Mouse (Mus musculus) forelimb bud, embryonic 11.5 days (tissue): ENCODE measurements around the gene Tmem176a.
"Not testable (repeated sequence)": the region's sequence is repeated elsewhere in the genome, so short reads cannot be mapped to it uniquely, and the experiment has no call there.

Experiments used
- DNase-seq: peaks from one replicate; pipeline ENCODE4 v3.0.0-alpha.2; 2012; ENCODE audit warnings: low read depth, low spot score

Tmem176a gene

GRCm38 (mm10) chr6:48840371-48840969 lies at the start of gene Tmem176a:
Tmem176a (plus strand) TSS chr6:48840919.
- peak; percentile 10 for DNase-seq

GRCm38 (mm10) chr6:48801897-48802296 lies 38.8 kb upstream of the Tmem176a start:
- DNase-seq, result no peak

- DNase-seq, result no peak
Observed at GRCm38 (mm10) chr6:48803406-48804051, 37.2 kb upstream of the Tmem176a start.

- DNase-seq, result no peak
Observed at GRCm38 (mm10) chr6:48804346-48804745, 36.4 kb upstream of the Tmem176a start.

GRCm38 (mm10) chr6:48806746-48807145 lies 34.0 kb upstream of the Tmem176a start:
- no peak for DNase-seq

- DNase-seq, result no peak
Observed at GRCm38 (mm10) chr6:48809494-48810219, 31.1 kb upstream of the Tmem176a start.

- DNase-seq, result no peak
Observed at GRCm38 (mm10) chr6:48815013-48815412, 25.7 kb upstream of the Tmem176a start.

GRCm38 (mm10) chr6:48817815-48818214 lies 22.9 kb upstream of the Tmem176a start:
- DNase-seq, result peak; percentile 79

GRCm38 (mm10) chr6:48821991-48822785 lies 18.5 kb upstream of the Tmem176a start:
- not testable (repeated sequence) for DNase-seq

GRCm38 (mm10) chr6:48825016-48825415 lies 15.7 kb upstream of the Tmem176a start:
- DNase-seq, result no peak

GRCm38 (mm10) chr6:48828976-48829375 lies 11.7 kb upstream of the Tmem176a start:
- DNase-seq, result no peak

GRCm38 (mm10) chr6:48829651-48830050 lies 11.1 kb upstream of the Tmem176a start:
- DNase-seq, result no peak

- DNase-seq, result no peak
Observed at GRCm38 (mm10) chr6:48830241-48830640, 10.5 kb upstream of the Tmem176a start.

GRCm38 (mm10) chr6:48831141-48831540 lies 9.6 kb upstream of the Tmem176a start:
- no peak for DNase-seq

GRCm38 (mm10) chr6:48832426-48832825 lies 8.3 kb upstream of the Tmem176a start:
- DNase-seq, result no peak

GRCm38 (mm10) chr6:48833515-48833914 lies 7.2 kb upstream of the Tmem176a start:
- DNase-seq, result no peak

- DNase-seq, result no peak
Observed at GRCm38 (mm10) chr6:48835241-48835640, 5.5 kb upstream of the Tmem176a start.

GRCm38 (mm10) chr6:48836146-48836545 lies 4.6 kb upstream of the Tmem176a start:
- DNase-seq, result no peak

- DNase-seq, result no peak
Observed at GRCm38 (mm10) chr6:48837516-48837915, 3.2 kb upstream of the Tmem176a start.

- no peak for DNase-seq
Observed at GRCm38 (mm10) chr6:48838321-48839080, 2.2 kb upstream of the Tmem176a start.

- DNase-seq, result peak; percentile 84
Observed at GRCm38 (mm10) chr6:48840973-48841625, 380 bp downstream of the Tmem176a start, which contains the start of gene Tmem176b. Tmem176b (minus strand) TSS chr6:48841496.
